Mouse (Mus musculus) hindbrain, embryonic 10.5 days (tissue): ENCODE results near the gene Ctla2a. TPM values are rescaled to one million over a fixed set of nuclear protein-coding genes. Genes with fewer than 3 reads are reported as not detected.
A peak's percentile ranks its signal among the peaks of the same experiment; 100 is the strongest.
"Not testable (repeated sequence)": the region's sequence is repeated elsewhere in the genome, so short reads cannot be mapped to it uniquely, and the experiment has no call there.

Experiments used
- DNase-seq: peaks from one replicate; pipeline ENCODE4 v3.0.0-alpha.2; 2017; ENCODE audit warnings: low spot score
- H3K27ac ChIP-seq: fragments of 300-500 bp; sonication (generic); 2 replicates; pipeline ENCODE4 v1.5.1; 2016; ENCODE audit warnings: mild to moderate bottlenecking, moderate library complexity
- H3K27me3 ChIP-seq: fragments of 300-500 bp; sonication (generic); 2 replicates; pipeline ENCODE4 v1.6.1; 2016; ENCODE audit warnings: mild to moderate bottlenecking; ENCODE audit not compliant: poor library complexity, insufficient read depth, severe bottlenecking
- H3K36me3 ChIP-seq: fragments of 300-500 bp; sonication (generic); 2 replicates; pipeline ENCODE4 v1.6.1; 2016; ENCODE audit warnings: mild to moderate bottlenecking, moderate library complexity
- H3K4me1 ChIP-seq: fragments of 300-500 bp; sonication (generic); replicated peaks from 2 replicates; pipeline ENCODE4 v1.6.1; 2016; ENCODE audit warnings: mild to moderate bottlenecking
- H3K4me3 ChIP-seq: fragments of 300-500 bp; sonication (generic); 2 replicates; pipeline ENCODE4 v1.5.1; 2016; ENCODE audit warnings: mild to moderate bottlenecking, moderate library complexity
- H3K9me3 ChIP-seq: fragments of 300-500 bp; sonication (generic); 2 replicates; pipeline ENCODE4 v1.6.1; 2016; ENCODE audit warnings: mild to moderate bottlenecking, moderate library complexity
- WGBS: fragments of 180-500 bp; shearing (Covaris S2); methylation state at CpG from one replicate; pipeline ENCODE4 v1.1.7; 2016; 5-methylcytosine and 5-hydroxymethylcytosine counted together
- polyA plus RNA-seq: library from polyadenylated mRNA; unstranded; fragments of >200 nt; fragmentation: Nextera tagmentation; extraction: Ambion mirVana; gene quantifications from 2 replicates; pipeline ENCODE4 v1.2.1, GENCODE M21; 2016

The Ctla2a gene
- polyA plus RNA-seq, result 12.6 and 13.7 TPM in 2 replicates

GRCm38 (mm10) chr13:60936500-60936901 is at the start of gene Ctla2a, which contains the start of gene Gm49391:
TSS of gene Ctla2a (minus strand) at chr13:60936625.
TSS of gene Gm49391 (minus strand) at chr13:60936571.
- peak; percentile 2 for DNase-seq
- 74% methylated on average over 5 of the region's 5 CpGs for WGBS

GRCm38 (mm10) chr13:60972319-60972718 is 35.9 kb upstream of the Ctla2a start:
- H3K36me3 ChIP-seq, DNase-seq, H3K9me3 ChIP-seq, H3K27ac ChIP-seq, H3K4me1 ChIP-seq, H3K27me3 ChIP-seq, H3K4me3 ChIP-seq: not testable (repeated sequence)
- WGBS, result 73% methylated on average over 4 of the region's 4 CpGs

More at GRCm38 (mm10) chr13:60936500-60936901, at the start of gene Ctla2a, which contains the start of gene Gm49391:
- H3K27ac ChIP-seq, result no peak within 1 kb of the TSS
- H3K4me1 ChIP-seq, result no peaks in the 10 kb centered on the region
- peaks cover 22% of the 10 kb centered on the region; the same call in 1 of the 2 replicates for H3K9me3 ChIP-seq
- no peak within 1 kb of the TSS for H3K4me3 ChIP-seq
- H3K36me3 ChIP-seq, result no peaks in the 10 kb centered on the region
- H3K27me3 ChIP-seq, result no peaks in the 10 kb centered on the region

- WGBS, result 32% methylated on average over 4 of the region's 5 CpGs
These were observed 27.6 kb upstream of the Ctla2a start for GRCm38 (mm10) chr13:60963985-60964384.

GRCm38 (mm10) chr13:60961706-60962105 is 25.3 kb upstream of the Ctla2a start:
- 76% methylated on average over 5 of the region's 5 CpGs for WGBS
- no peaks in the 10 kb centered on the region for H3K4me1 ChIP-seq
- no peak for DNase-seq
- no peak overlapping the region for H3K4me3 ChIP-seq
- H3K27me3 ChIP-seq, result no peaks in the 10 kb centered on the region
- peaks cover 39% of the 10 kb centered on the region for H3K9me3 ChIP-seq
- no peaks in the 10 kb centered on the region for H3K36me3 ChIP-seq
- H3K27ac ChIP-seq, result no peak overlapping the region

More at GRCm38 (mm10) chr13:60963985-60964384, 27.6 kb upstream of the Ctla2a start:
- not testable (repeated sequence) for H3K4me1 ChIP-seq, H3K36me3 ChIP-seq, H3K4me3 ChIP-seq, H3K27ac ChIP-seq, DNase-seq, H3K27me3 ChIP-seq
- peaks cover 24% of the 10 kb centered on the region for H3K9me3 ChIP-seq

GRCm38 (mm10) chr13:60941884-60942283 is 5.5 kb upstream of the Ctla2a start, which contains the start of gene Tpbpa:
TSS of gene Tpbpa (minus strand) at chr13:60941984.
- not testable (repeated sequence) for H3K36me3 ChIP-seq, H3K27me3 ChIP-seq, H3K27ac ChIP-seq, H3K4me3 ChIP-seq, DNase-seq, H3K4me1 ChIP-seq
- 81% methylated on average over 3 of the region's 3 CpGs for WGBS
- H3K9me3 ChIP-seq, result peaks cover 53% of the 10 kb centered on the region; the same call in 1 of the 2 replicates

- H3K4me3 ChIP-seq, H3K4me1 ChIP-seq, H3K27ac ChIP-seq, DNase-seq, H3K27me3 ChIP-seq, H3K36me3 ChIP-seq: not testable (repeated sequence)
- 73% methylated on average over 2 of the region's 2 CpGs for WGBS
- H3K9me3 ChIP-seq, result peaks cover 17% of the 10 kb centered on the region; the same call in 1 of the 2 replicates
These were observed 935 bp downstream of the Ctla2a start, which contains the start of gene Gm49393 for GRCm38 (mm10) chr13:60935490-60935889. TSS of gene Gm49393 (minus strand) at chr13:60935590.

GRCm38 (mm10) chr13:60904780-60905179 is 31.6 kb downstream of the Ctla2a start, which contains the start of gene Tpbpb:
TSS of gene Tpbpb (minus strand) at chr13:60904880.
- H3K4me1 ChIP-seq, H3K27me3 ChIP-seq, H3K36me3 ChIP-seq, H3K27ac ChIP-seq, H3K4me3 ChIP-seq, DNase-seq: not testable (repeated sequence)
- WGBS, result 89% methylated on average over 2 of the region's 2 CpGs
- peaks cover 11% of the 10 kb centered on the region; the same call in 1 of the 2 replicates for H3K9me3 ChIP-seq

- Histone ChIP-seq H3K4me1 (no peaks in the 10 kb centered on the region), H3K27ac (no peak within 1 kb of the TSS), H3K9me3 (peaks cover 13% of the 10 kb centered on the region; the same call in 1 of the 2 replicates), H3K27me3 (no peaks in the 10 kb centered on the region), H3K4me3 (no peak within 1 kb of the TSS), H3K36me3 (no peaks in the 10 kb centered on the region)
- no peak for DNase-seq
- WGBS, result 83% methylated on average over 3 of the region's 3 CpGs
These were observed 39.1 kb downstream of the Ctla2a start, which contains the start of gene Ctla2b for GRCm38 (mm10) chr13:60897328-60897727. TSS of gene Ctla2b (minus strand) at chr13:60897447.

- peaks cover 13% of the 10 kb centered on the region; the same call in 1 of the 2 replicates for H3K9me3 ChIP-seq
- H3K27me3 ChIP-seq, H3K4me3 ChIP-seq, H3K36me3 ChIP-seq, DNase-seq, H3K4me1 ChIP-seq, H3K27ac ChIP-seq: not testable (repeated sequence)
- WGBS, result 81% methylated on average over 8 of the region's 8 CpGs
These were observed 39.6 kb downstream of the Ctla2a start, which contains the start of gene Gm49392 for GRCm38 (mm10) chr13:60896794-60897193. TSS of gene Gm49392 (minus strand) at chr13:60896894.

GRCm38 (mm10) chr13:60895406-60896160 is 40.8 kb downstream of the Ctla2a start:
- Histone ChIP-seq H3K27me3 (no peaks in the 10 kb centered on the region), H3K27ac (no peak overlapping the region), H3K4me1 (no peaks in the 10 kb centered on the region), H3K4me3 (no peak overlapping the region), H3K9me3 (peaks cover 13% of the 10 kb centered on the region; the same call in 1 of the 2 replicates), H3K36me3 (no peaks in the 10 kb centered on the region)
- DNase-seq, result no peak

- DNase-seq, result no peak
- Histone ChIP-seq H3K27ac (no peak overlapping the region), H3K36me3 (no peaks in the 10 kb centered on the region), H3K9me3 (peaks cover 6% of the 10 kb centered on the region; the same call in 1 of the 2 replicates), H3K4me3 (no peak overlapping the region), H3K4me1 (no peaks in the 10 kb centered on the region), H3K27me3 (no peaks in the 10 kb centered on the region)
- WGBS, result 93% methylated on average over 1 of the region's 1 CpGs
These were observed 44.1 kb downstream of the Ctla2a start for GRCm38 (mm10) chr13:60892301-60892700.
